Mouse (Mus musculus) kidney, embryonic 16.5 days (tissue): ENCODE data around the gene Fam169a. TPM values are rescaled to one million over a fixed set of nuclear protein-coding genes. Genes with fewer than 3 reads are reported as not detected.

Experiments
- ATAC-seq: fragments of 200-750 bp; cut with Nextera tagmentation; 2 replicates; pipeline ENCODE4 v1.8.0; 2017; ENCODE audit warnings: moderate TSS enrichment; ENCODE audit not compliant: low FRiP score, low TSS enrichment
- H3K27ac ChIP-seq: fragments of 300-500 bp; sonication (generic); 2 replicates; pipeline ENCODE4 v1.5.1; 2014; ENCODE audit warnings: low read length
- H3K27me3 ChIP-seq: fragments of 300-500 bp; sonication (generic); 2 replicates; pipeline ENCODE4 v1.6.1; 2014; ENCODE audit warnings: low read length, control low read depth, mixed read lengths; ENCODE audit not compliant: insufficient read depth
- H3K36me3 ChIP-seq: fragments of 300-500 bp; sonication (generic); 2 replicates; pipeline ENCODE4 v1.6.1; 2014; ENCODE audit warnings: low read length, control low read depth, mixed read lengths; ENCODE audit not compliant: insufficient read depth
- H3K4me1 ChIP-seq: fragments of 300-500 bp; sonication (generic); 2 replicates; pipeline ENCODE4 v1.6.1; 2014; ENCODE audit warnings: low read length, control low read depth, mixed read lengths; ENCODE audit not compliant: insufficient read depth
- H3K4me2 ChIP-seq: fragments of 300-500 bp; sonication (generic); replicated peaks from 2 replicates; pipeline ENCODE4 v1.6.1; 2014; ENCODE audit warnings: low read depth, low read length
- H3K4me3 ChIP-seq: fragments of 300-500 bp; sonication (generic); 2 replicates; pipeline ENCODE4 v1.5.1; 2014; ENCODE audit warnings: mild to moderate bottlenecking, low read length
- H3K9ac ChIP-seq: fragments of 300-500 bp; sonication (generic); replicated peaks from 2 replicates; pipeline ENCODE4 v1.6.1; 2014; ENCODE audit warnings: low read length
- H3K9me3 ChIP-seq: fragments of 300-500 bp; sonication (generic); 2 replicates; pipeline ENCODE4 v1.6.1; 2016; ENCODE audit warnings: low read length, control low read depth
- WGBS: fragments of 180-500 bp; shearing (Covaris S2); extraction: QIAGEN DNeasy Blood & Tissue Kit; methylation state at CpG from one replicate; pipeline ENCODE4 v1.1.7; 2014; 5-methylcytosine and 5-hydroxymethylcytosine counted together
- polyA plus RNA-seq: library from polyadenylated mRNA; unstranded; fragments of >200 nt; fragmentation: Nextera tagmentation; extraction: Ambion mirVana; gene quantifications from 2 replicates; pipeline ENCODE4 v1.2.1, GENCODE M21; 2015

Fam169a gene
- polyA plus RNA-seq, 1 experiment from 2014 or later, result 2.3 TPM

DNA sequence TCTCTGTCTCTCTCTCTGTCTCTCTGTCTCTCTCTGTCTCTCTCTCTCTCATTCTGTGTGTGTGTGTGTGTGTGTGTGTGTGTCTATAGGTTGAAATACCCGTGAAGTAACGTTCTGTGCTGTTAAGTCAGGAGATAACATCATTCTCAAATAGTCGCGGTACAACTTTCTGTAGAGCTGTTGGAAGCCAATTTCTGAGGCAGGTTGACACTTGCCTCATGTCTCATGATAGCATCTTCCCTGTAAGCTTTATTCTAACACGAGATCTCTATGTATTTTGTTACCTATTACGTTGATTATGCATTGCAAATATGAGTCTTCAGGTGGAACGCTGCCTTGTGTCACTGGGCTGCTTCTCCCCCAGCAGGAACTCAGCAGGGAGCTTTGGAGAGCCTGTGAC is 75.2 kb downstream of the Fam169a start:
- Histone ChIP-seq H3K4me3 (no peak overlapping the region), H3K9me3 (no peaks in the 10 kb centered on the region), H3K9ac (no peak overlapping the region), H3K4me1 (peaks cover 5% of the 10 kb centered on the region; the same call in 1 of the 2 replicates), H3K27ac (no peak overlapping the region), H3K4me2 (no peak overlapping the region), H3K27me3 (no peaks in the 10 kb centered on the region), H3K36me3 (peaks cover 29% of the 10 kb centered on the region)
- no peak for ATAC-seq
- WGBS, result 90% methylated on average over 7 of the region's 7 CpGs

DNA sequence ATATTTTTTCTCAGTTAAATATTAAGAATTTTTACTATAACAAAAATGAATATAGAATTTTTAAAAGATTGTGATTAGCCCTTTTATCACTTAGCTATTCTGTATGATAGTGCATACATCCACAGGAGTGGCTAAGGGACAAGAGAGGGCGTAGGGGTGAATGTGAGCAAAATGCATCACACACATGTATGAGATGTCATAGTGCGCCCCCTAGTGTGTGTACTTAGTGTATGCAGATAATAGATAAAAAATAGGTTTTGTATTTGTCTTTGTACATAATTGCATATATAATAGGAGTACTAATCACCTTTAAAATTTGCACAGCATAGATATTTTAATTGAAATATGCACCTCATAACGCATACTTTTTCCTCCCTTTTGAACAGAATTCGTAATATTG is 78.7 kb downstream of the Fam169a start:
- ATAC-seq, result no peak
- WGBS, result 69% methylated on average over 4 of the region's 4 CpGs
- Histone ChIP-seq H3K9me3 (no peaks in the 10 kb centered on the region), H3K27me3 (no peaks in the 10 kb centered on the region), H3K9ac (no peak overlapping the region), H3K4me2 (no peak overlapping the region), H3K4me3 (no peak overlapping the region), H3K4me1 (no peaks in the 10 kb centered on the region), H3K27ac (no peak overlapping the region), H3K36me3 (peaks cover 48% of the 10 kb centered on the region)

GRCm38 (mm10) chr13:97175520-97176264 is 108.6 kb downstream of the Fam169a start:
- H3K36me3 ChIP-seq, result peaks cover 50% of the 10 kb centered on the region
- no peak overlapping the region for H3K9ac ChIP-seq
- H3K9me3 ChIP-seq, result no peaks in the 10 kb centered on the region
- H3K4me1 ChIP-seq, result no peaks in the 10 kb centered on the region
- H3K27ac ChIP-seq, result no peak overlapping the region
- WGBS, result 80% methylated on average over 10 of the region's 10 CpGs
- no peaks in the 10 kb centered on the region for H3K27me3 ChIP-seq
- no peak overlapping the region for H3K4me3 ChIP-seq
- no peak for ATAC-seq
- no peak overlapping the region for H3K4me2 ChIP-seq

GRCm38 (mm10) chr13:97176731-97177130 is 109.6 kb downstream of the Fam169a start:
- WGBS, result 83% methylated on average over 5 of the region's 5 CpGs

GRCm38 (mm10) chr13:97178943-97179342 is 111.9 kb downstream of the Fam169a start:
- peaks cover 33% of the 10 kb centered on the region for H3K36me3 ChIP-seq
- no peaks in the 10 kb centered on the region for H3K4me1 ChIP-seq
- no peak for ATAC-seq
- no peak overlapping the region for H3K4me3 ChIP-seq
- H3K9me3 ChIP-seq, result no peaks in the 10 kb centered on the region
- no peak overlapping the region for H3K27ac ChIP-seq
- no peak overlapping the region for H3K4me2 ChIP-seq
- no peaks in the 10 kb centered on the region for H3K27me3 ChIP-seq
- 83% methylated on average over 7 of the region's 7 CpGs for WGBS
- H3K9ac ChIP-seq, result no peak overlapping the region

More at GRCm38 (mm10) chr13:97176731-97177130, 109.6 kb downstream of the Fam169a start:
- Histone ChIP-seq H3K4me3 (no peak overlapping the region), H3K36me3 (peaks cover 47% of the 10 kb centered on the region), H3K27ac (no peak overlapping the region), H3K27me3 (no peaks in the 10 kb centered on the region), H3K4me1 (no peaks in the 10 kb centered on the region), H3K4me2 (no peak overlapping the region), H3K9ac (no peak overlapping the region), H3K9me3 (no peaks in the 10 kb centered on the region)
- no peak for ATAC-seq

DNA sequence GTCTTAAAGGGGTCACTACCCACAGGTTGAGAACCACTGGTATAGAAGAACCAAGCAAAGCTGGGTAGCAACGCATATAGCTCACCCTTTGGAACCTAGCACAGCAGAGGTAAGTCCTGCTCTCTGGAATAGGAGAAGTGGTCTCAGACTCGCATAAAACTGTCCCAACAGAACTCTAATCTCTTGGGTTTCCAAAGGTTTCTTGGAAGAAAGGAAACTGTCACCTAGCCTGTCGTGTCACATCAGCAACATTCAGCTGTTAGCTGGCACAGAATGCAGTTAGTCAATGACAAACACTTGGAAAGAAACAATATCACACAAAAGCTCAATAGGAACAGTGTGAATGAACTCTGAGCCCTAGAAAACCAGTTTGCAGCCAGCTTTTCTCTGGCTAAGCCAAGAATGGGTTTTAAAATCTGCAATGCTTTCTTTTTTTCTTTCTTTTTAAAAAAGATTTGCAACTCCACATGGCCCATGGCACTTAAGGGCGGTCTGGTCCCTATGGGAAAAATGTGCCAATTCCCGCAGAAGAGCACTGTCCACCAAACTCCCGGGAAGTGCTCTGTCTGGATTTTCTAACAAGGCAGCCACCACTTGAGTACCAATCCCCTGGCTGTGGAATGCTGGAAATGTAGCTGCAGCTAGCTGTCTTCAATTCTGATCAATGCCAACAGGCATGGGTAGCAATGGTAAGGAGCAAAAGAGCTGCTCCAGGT is 113.2 kb downstream of the Fam169a start:
- WGBS, result 85% methylated on average over 6 of the region's 6 CpGs
- Histone ChIP-seq H3K9me3 (no peaks in the 10 kb centered on the region), H3K27ac (no peak overlapping the region), H3K4me1 (no peaks in the 10 kb centered on the region), H3K4me3 (no peak overlapping the region), H3K9ac (no peak overlapping the region), H3K4me2 (no peak overlapping the region), H3K36me3 (peaks cover 20% of the 10 kb centered on the region), H3K27me3 (no peaks in the 10 kb centered on the region)
- no peak for ATAC-seq

Other genes starting within 250 kb of the Fam169a start
- gene Gcnt4, start 142.6 kb upstream of the Fam169a start, polyA plus RNA-seq, result 1.7 and 1.8 TPM in 2 replicates
- gene 1700029F12Rik, start 32.9 kb upstream of the Fam169a start, polyA plus RNA-seq, result not detected in 2 replicates
- gene Gm6169, start 32.0 kb downstream of the Fam169a start, polyA plus RNA-seq, result 3.4 and 11.4 TPM in 2 replicates
- gene Gfm2, start 70.7 kb downstream of the Fam169a start, polyA plus RNA-seq, result 33.5 and 39.2 TPM in 2 replicates
- 48.8 and 55.4 TPM in 2 replicates for gene Nsa2, start 70.7 kb downstream of the Fam169a start, polyA plus RNA-seq
- 40.3 and 44.6 TPM in 2 replicates for gene Hexb, start 131.1 kb downstream of the Fam169a start, polyA plus RNA-seq
- gene Enc1, start 173.8 kb downstream of the Fam169a start, polyA plus RNA-seq, result 13.7 and 14.3 TPM in 2 replicates